Mouse (Mus musculus): ENCODE measurements at regions not wholly inside any gene's neighbourhood (a gene's known extent, or its start where the extent isn't known, plus 50 kb on each side); places are given as distances from the start of the nearest gene placed in this dataset.
"Not testable (repeated sequence)": the region's sequence is repeated elsewhere in the genome, so short reads cannot be mapped to it uniquely, and the experiment has no call there.

DNA sequence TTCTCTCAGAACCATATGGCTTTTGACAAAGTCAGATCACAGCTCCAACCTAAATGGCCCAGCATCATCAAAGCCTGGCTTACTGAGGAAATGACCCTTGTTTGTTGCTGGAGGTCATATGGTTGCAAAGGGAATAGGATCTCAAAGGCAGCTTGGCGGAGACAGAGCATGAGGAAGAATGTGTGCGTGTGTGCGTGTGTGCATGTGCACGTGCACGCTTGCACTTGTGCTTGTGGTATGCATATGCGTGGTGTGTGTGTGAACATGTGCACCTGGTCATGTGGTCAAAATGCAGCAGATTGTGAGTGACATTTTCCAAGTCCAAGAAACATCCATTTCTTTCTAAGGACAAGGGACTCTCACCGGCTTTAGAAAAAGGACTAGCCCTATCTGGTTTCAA is 216.9 kb downstream of the Dact1 start:
- DNase-seq (ENCODE audit: low spot score), result no peak

DNA sequence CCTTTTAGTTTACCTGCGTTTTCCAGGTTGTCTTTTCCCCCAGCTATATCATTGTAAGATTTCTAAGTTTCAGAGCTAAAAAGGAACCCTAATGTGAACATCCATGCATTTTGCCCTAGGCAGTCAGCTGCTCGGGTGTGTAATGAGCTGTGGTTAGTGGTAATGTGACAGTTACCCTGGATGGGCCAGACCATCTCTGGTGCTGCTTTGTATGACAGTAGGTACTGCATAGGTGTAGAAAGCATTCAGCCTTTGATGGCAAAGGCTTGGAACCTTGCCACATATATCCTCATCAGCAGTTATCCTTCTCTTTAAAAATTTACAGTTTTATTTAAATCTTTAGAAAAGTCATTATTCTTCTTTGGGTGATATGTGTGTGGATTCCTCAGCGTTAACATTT is 222.5 kb downstream of the Dact1 start:
- DNase-seq (ENCODE audit: low spot score), result no peak

DNA sequence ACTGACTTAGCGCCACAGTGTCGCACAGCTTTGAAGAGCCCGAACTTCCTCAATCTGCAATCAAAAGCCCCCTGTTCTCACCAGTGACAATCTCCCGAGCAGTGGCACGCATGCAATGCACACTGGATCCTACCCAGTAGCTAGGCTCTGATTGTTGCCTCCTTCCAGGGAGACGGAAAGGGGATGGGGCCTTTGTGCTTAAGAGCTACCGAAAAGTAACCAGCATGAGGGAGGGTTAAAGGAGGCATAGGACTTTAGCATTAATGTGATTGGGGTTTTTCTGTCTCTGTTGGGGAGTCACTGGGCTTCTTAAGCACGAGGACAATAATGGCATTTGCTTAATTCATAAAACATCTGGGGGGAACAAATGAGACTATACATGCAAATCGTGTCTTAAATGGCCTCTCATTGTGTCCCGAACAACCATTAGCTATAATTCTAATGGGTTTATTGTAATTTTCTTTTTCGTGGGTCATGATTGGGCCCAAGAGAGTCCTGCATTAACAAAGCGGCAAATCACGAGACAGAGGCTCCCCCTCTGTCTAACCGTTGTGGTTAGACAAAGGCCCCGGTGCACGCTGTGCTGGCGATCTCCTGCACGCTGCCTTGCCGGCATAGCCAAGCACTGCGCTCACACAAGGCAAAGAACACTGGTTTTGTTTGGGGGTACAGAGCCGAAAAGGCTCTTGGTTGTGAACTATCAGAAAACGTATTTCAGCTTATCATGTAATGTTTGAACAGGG is 223.2 kb downstream of the Dact1 start:
- no peak for DNase-seq (ENCODE audit: low spot score)

DNA sequence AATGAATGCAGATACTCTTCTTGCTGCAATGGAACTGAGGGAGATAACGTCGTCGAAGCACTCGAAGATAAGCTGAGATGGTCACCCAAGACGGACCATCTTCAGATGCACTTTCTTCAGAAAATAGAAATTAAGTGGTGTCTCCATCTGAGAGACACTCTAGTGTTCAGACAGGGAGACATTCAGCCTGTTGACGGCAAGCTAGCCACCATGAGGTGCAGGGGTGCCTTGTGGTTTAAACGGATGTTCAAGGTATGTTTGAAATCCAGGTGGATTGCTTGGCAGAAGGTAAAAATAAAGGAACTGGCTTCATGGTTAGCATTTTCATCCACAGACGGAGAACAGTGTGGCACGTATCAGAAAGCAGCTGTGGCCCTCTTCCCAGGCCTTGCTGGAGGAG is 224.0 kb downstream of the Dact1 start:
- no peak for DNase-seq (ENCODE audit: low spot score)

DNA sequence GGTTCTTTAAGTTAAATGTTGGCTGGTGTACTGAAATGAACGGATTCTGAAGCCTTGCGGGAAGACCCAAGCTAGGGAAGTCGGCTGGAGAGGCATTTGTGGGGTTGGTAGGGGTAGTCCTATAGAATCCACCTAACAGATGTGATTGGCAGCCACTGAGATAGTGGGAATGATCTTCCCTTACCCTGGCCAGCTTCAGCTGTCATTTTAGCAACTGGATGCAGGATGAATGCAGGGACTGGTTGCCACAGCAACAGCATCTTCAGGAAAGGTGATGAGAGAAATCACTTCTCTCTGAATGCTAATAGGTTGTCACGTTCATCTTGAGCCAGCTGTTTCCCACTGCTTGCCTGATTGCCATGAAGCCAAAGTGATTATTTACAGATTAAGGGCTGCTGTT is 224.5 kb downstream of the Dact1 start:
- no peak for DNase-seq (ENCODE audit: low spot score)

DNA sequence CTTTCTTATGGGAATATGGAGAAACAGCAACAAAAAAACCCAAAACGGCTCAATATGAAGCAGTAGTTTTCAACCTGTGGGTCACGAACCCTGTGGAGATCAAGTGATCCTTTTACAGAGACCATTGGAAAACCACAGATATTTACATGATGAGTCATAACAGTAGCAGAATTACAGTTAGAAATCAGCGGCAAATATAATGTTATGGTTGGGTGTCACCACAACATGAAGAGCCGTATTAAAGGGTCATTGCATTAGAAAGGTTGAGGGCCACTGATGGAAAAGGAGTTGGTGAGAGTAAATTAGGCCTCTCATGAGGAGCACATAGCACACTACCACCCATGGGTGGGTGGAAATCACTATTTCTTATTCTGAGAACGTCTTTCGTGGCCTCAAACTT is 225.6 kb downstream of the Dact1 start:
- no peak for DNase-seq (ENCODE audit: low spot score)

DNA sequence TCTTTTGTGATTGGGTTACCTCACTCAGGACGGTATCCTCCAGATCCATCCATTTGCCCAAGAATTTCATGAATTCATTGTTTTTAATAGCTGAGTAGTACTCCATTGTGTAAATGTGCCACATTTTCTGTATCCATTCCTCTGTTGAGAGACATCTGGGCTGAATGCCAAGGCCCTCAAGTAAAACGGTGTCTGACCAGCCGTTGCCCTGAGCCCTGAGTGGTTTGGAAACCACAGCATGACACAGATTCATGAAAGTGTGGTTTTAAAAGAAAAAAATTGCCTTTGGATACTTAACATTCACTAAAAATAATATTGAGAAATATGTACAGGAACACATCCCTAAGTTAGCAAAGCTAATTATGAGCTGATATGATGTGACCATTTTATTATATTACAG is 226.1 kb downstream of the Dact1 start:
- not testable (repeated sequence) for DNase-seq (ENCODE audit: low spot score)

DNA sequence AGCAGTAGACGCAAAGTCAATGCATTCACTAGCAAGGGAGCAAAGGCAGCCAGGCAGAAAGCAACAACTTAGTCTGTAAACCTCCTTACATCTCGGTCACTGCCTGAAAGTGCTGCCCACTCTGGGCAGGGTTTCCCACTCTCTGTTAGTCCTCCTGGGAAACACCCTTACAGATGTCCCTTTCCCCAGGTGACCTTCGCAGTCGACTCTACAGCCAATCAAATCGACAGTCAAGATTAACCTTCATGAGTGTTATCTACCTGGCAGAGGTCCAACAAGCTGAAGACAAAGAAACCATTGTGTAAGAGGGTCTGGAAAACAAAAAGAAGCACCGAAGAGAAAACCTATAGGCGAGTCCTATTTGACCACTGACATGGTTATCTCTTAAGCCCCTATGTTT is 229.0 kb downstream of the Dact1 start:
- no peak for DNase-seq (ENCODE audit: low spot score)

DNA sequence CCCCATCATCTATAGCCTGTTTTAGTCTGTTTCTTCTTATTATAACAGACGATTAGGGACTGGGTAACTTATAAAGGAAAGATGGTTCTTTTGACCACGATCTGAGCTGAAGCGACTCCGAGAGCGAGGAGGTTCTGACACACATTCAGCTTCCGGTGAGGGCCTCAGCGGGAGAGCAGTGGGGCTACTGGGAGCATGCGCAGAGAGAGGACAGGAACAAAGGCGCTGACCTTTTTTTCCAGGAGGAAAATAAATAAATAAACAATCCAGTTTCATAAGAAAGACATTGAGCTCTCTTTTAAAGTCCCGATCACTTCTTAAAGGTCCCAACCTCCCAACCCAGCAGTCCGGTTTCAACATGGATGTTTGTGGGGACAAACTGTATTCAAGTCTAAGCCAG is 230.6 kb downstream of the Dact1 start:
- DNase-seq (ENCODE audit: low spot score), result no peak

DNA sequence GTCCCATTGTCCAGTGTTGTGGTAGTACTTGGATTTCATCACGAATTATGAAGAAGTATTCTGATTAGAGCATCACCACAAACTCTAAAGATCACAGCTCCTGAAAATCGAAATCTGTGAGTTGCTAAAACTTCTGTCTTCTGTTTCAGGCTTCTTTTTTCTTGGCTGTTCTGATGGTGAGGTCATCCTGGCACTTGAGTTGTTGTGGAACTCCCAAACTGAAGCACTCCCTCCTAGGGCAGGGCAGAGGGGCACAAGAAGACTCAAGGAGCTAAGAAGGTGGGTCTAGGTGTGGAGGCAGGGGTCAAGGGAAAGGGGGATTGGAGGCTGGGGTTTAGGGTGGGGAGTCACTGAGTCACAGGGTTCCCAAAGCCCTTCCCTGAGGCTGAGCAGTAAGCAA is 232.3 kb downstream of the Dact1 start:
- no peak for DNase-seq (ENCODE audit: low spot score)

DNA sequence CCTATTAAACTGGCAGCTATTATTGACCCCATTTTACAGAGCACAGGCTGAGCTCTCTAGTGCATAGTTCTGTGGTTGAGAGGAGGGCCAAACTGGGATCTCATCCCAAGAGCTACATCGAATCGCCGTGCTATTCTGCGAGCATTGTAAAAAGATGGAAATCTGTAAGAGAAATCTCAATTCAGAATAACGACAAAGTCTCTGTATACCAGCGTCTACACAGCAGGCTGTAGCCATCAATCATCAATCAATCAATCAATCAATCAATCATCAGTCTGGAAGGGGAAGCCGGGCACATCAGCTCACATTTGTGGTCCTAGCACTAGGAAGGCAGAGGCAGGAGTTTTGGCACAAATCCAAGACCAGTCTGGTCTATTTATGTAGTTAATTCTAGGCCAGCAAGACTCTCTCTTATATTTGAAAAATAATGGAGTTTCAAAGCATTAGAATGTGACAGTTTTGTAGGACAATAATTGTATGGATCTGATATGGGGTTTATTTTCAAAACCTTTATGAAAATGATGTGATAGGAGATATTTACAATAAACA is 234.0 kb downstream of the Dact1 start:
- DNase-seq (ENCODE audit: low spot score), result no peak

DNA sequence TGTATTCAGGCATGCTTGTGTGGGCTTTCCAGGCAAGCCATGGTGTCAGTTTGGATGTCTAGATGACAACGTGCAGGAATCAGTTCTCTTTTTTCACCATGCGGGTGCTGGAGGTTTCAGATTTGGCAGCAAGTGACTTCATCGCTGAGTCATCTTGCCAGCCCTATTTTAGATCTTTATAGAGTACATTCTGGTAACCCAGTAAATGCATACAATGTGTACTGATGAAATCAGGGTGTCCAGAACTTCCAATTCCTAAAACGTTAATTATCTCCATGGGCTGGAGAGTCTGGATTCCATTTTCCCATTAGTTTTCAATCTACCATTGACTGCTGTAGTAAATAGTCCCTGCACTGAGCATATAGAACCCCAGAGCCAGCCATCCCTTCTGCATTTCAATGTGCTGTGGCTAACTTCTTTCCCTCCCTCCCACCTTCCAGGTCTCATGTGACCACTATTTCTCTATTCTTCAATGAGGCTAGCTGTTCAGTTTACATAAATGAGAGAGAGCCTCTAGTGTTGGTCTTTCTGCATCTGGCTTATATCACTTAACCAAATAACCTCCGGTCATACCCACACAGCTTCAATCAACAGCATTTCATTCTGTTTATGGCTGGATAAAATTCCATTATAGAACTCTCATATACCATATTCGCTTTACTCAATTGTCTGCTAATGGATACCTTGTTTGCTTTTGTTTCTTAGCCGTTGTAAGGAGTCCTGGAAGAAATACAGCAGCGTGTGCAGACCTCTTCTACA is 234.9 kb downstream of the Dact1 start:
- DNase-seq (ENCODE audit: low spot score), result no peak

DNA sequence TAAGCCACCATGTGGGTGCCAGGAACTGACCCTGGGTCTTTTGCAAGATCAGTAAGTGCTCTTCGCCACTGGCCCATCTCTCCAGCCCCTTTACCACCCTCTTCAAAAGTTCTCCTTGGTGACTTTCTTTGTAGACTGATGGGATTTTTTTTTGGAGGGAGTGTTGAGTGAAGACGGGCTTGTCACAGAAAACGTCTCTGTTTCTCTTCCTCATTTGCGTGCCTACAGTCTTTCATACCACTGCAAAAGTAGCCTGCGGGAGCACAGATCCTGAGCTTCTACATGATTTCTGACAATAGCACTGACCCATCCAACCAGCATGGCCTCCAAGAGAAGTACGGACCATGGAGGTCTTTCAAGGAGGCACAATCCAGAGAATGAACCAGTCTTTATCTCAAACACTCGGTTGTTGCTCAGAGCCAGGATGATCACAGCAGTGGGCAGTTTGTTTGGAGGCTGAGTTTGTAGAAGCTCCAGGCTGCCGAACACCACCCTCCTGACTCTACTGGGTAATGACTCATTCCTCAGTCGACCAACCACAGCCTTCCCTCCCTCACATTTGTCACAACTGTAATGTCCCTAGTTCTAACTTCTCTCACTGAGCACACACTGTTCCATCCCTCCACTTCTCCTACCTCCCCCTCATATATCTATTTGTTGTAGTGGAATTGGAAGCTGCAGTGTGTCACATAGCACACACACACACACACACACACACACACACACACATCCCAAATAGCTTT is 237.0 kb downstream of the Dact1 start:
- no peak for DNase-seq (ENCODE audit: low spot score)

DNA sequence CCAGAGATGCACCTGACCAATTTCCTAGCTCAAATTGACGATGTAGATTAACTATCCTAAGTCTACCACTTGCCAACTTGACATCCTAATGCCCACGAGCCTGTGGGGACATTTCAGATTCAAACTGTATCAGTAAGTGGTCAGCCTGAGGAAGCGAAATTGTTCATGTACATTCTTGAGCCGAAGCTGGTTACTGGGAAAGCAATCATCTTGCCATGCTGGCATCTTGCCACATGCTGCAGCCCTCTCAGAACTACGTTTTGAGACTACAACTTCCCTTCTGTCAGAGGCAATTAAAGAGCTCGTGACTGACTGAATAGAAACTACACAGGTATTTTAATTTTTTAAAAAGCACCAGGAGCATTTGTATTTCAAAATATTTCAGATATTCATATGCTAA is 239.7 kb downstream of the Dact1 start:
- DNase-seq (ENCODE audit: low spot score), result no peak

DNA sequence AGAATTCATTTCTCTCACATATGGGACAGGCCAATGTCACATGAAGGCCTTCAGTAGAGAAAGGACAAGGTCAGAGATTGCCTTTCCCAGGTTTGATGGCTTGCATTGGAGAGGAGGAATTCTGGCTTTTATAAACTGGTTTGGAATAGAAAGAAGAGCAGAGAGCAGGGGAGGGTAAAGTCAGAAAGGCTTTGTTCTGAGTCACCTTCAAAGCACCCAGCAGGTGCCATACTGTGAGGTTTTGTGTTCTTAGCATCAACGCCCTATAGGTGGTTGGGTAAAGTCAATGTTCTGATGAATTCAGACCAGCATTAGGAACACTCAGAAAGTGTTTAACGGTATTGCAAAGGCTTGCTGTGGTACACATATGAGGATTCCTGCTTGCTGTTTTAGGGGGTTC is 244.5 kb downstream of the Dact1 start:
- no peak for DNase-seq (ENCODE audit: low spot score)

DNA sequence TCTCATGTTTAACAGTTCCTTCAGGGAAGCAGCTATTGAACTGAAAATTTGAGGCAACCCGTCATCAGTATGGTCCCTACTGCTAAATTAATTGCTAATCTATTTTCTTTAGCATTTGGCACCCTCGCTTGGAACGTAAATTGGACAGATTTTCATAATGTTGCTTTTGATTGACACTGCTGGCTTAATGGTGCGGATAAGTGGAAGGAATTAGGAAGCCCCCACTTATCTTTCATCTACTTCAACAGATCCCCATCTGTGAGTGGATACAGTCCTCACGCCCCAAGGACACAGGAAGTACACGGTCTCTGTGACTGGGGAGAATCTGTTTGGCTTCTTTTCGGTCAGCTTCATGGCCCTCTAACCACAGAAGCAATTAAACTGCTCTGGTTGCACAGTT is 251.6 kb downstream of the Dact1 start:
- DNase-seq (ENCODE audit: low spot score), result no peak

DNA sequence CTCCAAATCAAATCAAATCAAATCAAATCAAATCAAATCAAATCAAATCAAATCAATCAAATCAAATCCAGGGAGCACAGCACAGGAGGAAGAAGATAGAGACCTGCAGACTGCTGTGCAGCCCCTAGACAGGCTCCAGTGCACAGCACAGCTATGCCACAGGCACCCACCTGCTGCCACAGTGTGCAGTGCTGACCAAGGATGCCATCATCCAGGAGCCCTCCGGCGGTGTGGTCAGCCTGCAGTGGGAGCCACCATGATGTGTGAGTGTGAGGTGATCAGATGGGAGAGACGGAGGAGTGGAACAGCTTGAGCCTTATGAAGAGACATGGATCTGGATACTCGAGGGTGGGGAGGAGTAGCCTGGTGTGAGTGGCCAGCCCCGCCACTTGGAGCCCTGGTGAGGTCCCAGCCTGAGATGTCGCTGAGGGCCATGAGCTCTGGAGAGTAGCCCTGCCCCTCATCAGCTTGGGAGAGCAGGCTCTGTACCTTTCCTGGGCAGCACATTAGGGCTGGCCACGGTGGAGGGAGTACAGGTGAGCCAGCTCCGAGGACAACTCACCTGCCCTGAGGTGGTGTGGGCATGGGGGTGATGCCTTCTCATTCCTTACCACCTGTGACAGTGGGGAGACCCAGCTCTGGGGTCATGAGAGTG is 252.4 kb downstream of the Dact1 start:
- DNase-seq (ENCODE audit: low spot score), result no peak

DNA sequence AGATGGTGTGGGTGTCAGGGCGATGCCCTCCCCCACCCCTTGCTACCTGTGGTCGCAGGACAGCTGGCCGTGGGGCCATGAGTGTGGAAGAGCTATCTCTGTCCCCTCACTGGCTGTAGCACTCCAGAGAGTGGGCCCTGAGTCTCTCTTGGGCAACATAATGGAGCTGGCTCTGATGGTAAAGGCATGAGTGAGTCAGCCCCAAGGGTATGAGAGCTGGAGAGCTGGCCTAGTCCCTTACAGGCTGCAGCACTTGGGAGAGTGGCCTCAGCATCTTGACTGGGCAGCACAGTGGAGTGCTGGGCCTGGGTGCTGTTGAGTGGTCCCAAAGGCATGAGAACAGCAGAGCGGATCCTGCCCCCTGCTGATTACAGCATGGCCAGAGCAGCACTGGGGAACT is 253.5 kb downstream of the Dact1 start:
- DNase-seq (ENCODE audit: low spot score), result no peak

DNA sequence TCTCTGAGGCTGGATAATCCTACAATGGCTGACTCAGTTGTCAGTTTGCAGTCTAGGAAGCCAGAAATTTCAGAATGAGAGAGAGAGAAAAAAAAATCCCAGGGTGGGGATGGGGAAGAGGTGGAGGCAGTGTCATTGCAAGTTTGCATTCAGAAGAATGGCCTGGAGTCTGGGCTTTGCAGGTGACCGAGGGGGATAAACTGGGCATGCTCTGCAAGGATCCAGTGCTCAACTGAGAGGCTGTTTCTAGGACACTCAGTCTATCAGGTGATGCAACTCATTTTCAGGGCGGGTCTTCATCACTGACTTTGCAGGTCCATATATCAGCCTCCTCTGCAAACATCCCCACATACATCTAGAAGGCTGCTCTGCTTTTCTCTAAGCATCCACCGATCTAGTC is 256.7 kb downstream of the Dact1 start:
- DNase-seq (ENCODE audit: low spot score), result no peak

DNA sequence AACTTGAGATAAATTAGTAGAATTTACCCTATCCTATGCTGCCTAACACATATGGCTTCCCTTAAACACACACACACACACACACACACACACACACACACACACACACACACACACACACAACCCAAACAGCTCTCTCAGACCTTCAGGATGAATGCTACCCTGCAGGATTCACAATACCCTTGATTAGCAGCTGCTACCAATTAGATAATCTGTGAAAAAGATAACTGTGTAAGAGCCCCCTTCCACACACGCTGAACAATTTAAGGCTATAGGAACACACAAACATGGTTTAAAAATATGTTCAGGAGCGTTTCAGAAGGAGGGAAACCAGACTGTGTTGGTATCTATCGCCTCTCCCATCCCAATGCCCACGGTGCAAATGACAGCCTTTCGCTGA is 258.6 kb downstream of the Dact1 start:
- no peak for DNase-seq (ENCODE audit: low spot score)

DNA sequence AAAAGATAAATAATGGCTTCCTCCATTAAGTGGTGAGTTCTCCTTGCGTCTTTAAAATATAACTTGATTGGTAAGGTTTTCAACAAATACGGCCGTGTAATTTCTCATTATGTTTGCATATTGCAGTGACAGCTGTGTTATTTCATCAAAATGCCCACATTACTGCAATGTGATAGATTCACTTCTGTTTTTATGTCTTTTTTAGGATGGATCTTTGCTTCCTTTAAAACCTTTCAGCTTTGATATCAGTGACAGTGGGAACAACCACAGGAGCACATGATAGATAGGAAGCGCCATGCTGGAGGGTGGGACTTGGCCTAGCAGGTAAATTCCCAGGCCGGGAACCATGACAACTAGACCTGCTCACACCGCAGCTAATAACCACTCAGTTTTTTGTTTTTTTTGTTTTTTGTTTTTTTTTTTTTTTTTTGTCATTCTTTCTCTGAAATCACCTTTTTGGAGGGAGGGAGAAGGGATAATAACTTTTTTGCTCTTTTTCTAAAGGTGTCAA is 259.3 kb downstream of the Dact1 start:
- no peak for DNase-seq (ENCODE audit: low spot score)

DNA sequence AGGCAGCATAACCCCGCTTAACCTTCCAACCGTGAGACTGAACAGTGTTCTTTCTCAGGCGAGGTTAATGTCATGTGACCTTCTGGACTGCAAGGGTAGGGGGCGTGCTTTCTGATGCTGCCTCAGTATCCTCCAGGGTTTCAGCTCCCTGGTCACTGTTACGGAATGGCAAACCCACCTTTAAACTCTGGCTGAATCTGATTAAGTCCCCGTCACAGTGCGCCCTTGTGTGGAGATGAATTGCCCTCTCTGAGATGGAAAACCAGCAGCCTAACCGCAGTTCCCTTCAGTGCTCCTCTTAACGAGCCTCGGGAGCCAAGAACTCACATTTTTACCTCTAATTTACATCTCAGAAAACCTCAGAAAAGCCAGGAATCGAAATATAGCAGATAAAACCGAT is 260.0 kb downstream of the Dact1 start:
- DNase-seq (ENCODE audit: low spot score), result no peak

All from urinary bladder, postnatal 10 days (tissue).